Mouse (Mus musculus): ENCODE measurements at regions not wholly inside any gene's neighbourhood (a gene's known extent, or its start where the extent isn't known, plus 50 kb on each side); places are given as distances from the start of the nearest gene placed in this dataset.

GRCm38 (mm10) chr4:22188141-22189006, 169.0 kb upstream of the Fbxl4 start:
- DNase-seq (ENCODE audit: low read depth): peak; percentile 83
- TF ChIP-seq POLR2A (IDR thresholded peaks at IDR 0.05; ENCODE audit: borderline replicate concordance, extremely low read depth, insufficient read depth, insufficient read length, poor library complexity, severe bottlenecking): no peak

DNA sequence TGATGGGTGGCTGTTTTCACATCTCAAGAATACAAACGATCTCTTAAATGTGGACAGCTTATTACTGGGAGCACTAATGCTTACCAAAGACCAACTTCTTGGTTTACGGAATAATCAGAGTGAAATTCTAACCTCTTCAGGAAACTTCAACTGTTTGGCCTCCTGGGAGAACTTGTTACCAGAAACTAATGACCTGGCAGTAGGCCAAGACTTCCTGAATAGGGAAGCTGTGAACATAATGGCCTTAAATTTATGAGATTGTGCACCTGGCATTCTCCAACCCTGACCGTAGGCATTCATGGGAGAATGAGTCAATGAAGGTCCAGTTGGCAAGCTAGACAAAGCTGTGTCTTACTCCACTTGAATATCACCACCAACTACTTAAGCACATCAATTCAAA, 160.8 kb upstream of the Fbxl4 start:
- DNase-seq (ENCODE audit: low read depth): peak; percentile 60
- TF ChIP-seq CTCF (IDR thresholded peaks at IDR 0.05; ENCODE audit: borderline replicate concordance, extremely low read depth, insufficient read depth, insufficient read length) (no peak), POLR2A (IDR thresholded peaks at IDR 0.05; ENCODE audit: borderline replicate concordance, extremely low read depth, insufficient read depth, insufficient read length, poor library complexity, severe bottlenecking) (no peak)

GRCm38 (mm10) chr4:22208531-22208930, 148.8 kb upstream of the Fbxl4 start:
- no peak for TF ChIP-seq POLR2A (IDR thresholded peaks at IDR 0.05; ENCODE audit: borderline replicate concordance, extremely low read depth, insufficient read depth, insufficient read length, poor library complexity, severe bottlenecking)
- TF ChIP-seq CTCF (IDR thresholded peaks at IDR 0.05; ENCODE audit: borderline replicate concordance, extremely low read depth, insufficient read depth, insufficient read length): no peak
- no peak for DNase-seq (ENCODE audit: low read depth)

DNA sequence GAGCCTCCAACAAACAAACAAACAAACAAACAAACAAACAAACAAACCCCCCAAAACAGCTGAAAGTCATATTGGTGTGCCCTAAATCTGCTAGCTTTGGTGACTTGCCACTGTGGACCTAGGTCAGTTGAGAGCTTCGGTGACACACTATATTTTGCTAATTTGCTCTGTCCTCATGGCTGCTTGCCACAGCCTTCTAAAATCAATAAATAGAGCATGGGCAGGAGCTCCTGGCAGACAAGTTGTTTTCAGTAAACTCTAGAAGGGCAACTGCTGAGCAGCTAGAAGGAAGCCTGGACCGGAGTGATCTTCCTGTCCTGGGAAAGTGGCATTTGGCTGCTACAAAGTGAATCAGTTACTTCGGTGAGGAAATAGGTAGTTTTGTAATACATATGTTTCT, 119.7 kb upstream of the Fbxl4 start:
- TF ChIP-seq CTCF (IDR thresholded peaks at IDR 0.05; ENCODE audit: borderline replicate concordance, extremely low read depth, insufficient read depth, insufficient read length): no peak
- no peak for TF ChIP-seq POLR2A (IDR thresholded peaks at IDR 0.05; ENCODE audit: borderline replicate concordance, extremely low read depth, insufficient read depth, insufficient read length, poor library complexity, severe bottlenecking)

DNA sequence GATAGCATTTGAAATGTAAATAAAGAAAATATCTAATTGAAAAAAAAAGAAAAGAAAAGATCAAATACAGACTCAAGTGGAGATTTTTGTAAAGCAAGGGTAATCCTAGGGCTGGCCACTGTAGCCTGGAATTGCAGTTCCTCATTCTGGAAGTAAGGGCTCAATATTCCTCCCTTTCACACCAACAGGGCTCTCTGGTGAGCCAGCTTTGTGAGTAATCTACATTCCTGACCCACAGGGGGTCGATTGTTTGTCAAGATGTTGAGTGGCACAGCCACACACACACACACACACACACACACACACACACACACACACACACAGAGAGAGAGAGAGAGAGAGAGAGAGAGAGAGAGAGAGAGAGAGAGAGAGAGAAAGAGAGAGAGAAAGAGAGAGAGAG, 107.1 kb upstream of the Fbxl4 start:
- peak; percentile 36 for DNase-seq (ENCODE audit: low read depth)

More for the DNA sequence above, 119.7 kb upstream of the Fbxl4 start:
- no peak for DNase-seq (ENCODE audit: low read depth)

- TF ChIP-seq POLR2A (IDR thresholded peaks at IDR 0.05; ENCODE audit: borderline replicate concordance, extremely low read depth, insufficient read depth, insufficient read length, poor library complexity, severe bottlenecking) (no peak), CTCF (IDR thresholded peaks at IDR 0.05; ENCODE audit: borderline replicate concordance, extremely low read depth, insufficient read depth, insufficient read length) (no peak)
- DNase-seq (ENCODE audit: low read depth): peak; percentile 87
Observed at GRCm38 (mm10) chr4:22263903-22264302, 93.4 kb upstream of the Fbxl4 start.

DNA sequence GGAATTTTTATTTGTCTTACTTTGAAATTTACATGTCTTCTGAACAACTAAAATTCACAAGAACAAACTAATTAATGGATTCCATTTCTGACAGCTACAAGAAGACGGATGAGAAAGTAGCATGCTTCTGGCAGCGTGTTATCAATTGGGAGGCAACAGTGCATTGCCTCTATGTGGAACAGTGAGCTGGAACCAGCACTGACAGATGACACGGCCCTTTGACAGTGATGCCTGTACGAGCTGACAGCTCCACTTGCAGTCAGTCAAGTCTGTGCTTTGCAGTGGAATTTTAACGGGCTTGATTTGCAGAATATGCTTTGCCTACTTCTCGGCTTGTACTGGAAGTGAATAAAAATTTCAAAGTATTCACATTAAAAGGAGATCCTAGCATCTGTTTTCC, 88.3 kb upstream of the Fbxl4 start:
- TF ChIP-seq POLR2A (IDR thresholded peaks at IDR 0.05; ENCODE audit: borderline replicate concordance, extremely low read depth, insufficient read depth, insufficient read length, poor library complexity, severe bottlenecking) (no peak), CTCF (IDR thresholded peaks at IDR 0.05; ENCODE audit: borderline replicate concordance, extremely low read depth, insufficient read depth, insufficient read length) (no peak)
- peak; percentile 81 for DNase-seq (ENCODE audit: low read depth)

GRCm38 (mm10) chr4:22274178-22274577, 83.2 kb upstream of the Fbxl4 start:
- TF ChIP-seq POLR2A (IDR thresholded peaks at IDR 0.05; ENCODE audit: borderline replicate concordance, extremely low read depth, insufficient read depth, insufficient read length, poor library complexity, severe bottlenecking): no peak
- TF ChIP-seq CTCF (IDR thresholded peaks at IDR 0.05; ENCODE audit: borderline replicate concordance, extremely low read depth, insufficient read depth, insufficient read length): no peak
- peak; percentile 6 for DNase-seq (ENCODE audit: low read depth)

DNA sequence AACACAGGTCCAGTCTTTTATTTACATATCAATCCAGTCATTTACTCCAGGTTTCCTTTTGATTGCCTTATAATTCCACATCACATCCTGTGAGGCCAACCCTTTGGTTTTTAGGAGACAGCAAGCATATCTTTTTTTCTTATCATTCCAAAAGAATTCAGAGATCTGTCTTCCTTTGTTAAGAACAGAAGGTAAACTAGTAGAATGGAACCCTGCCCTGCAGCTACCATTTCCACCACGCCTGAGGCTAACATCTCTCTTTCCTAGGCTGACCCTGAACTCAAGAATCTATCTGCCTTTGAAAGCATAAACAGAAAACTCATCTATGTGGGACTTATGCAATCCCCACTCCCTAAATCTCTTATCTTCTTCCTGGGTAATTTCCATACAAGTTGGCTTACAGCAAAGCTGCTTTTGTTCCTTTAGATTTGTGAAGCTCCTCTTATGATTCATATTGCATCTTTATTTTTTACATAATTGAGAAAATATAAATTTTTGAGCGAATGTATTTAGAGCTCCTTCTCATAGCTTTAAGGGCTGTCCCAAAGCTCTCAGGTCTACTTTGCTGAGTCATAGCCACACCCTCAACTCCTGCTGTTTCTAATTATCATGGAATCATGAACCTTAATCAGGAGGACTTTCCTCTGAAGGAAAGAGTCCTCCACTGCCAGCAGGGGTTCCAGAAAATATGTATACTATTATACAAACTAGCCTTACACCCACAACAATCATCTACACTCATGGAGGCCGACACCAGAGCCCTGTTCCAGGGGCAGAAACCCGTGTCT, 74.6 kb upstream of the Fbxl4 start:
- DNase-seq (ENCODE audit: low read depth): no peak
- no peak for TF ChIP-seq CTCF (IDR thresholded peaks at IDR 0.05; ENCODE audit: borderline replicate concordance, extremely low read depth, insufficient read depth, insufficient read length)
- no peak for TF ChIP-seq POLR2A (IDR thresholded peaks at IDR 0.05; ENCODE audit: borderline replicate concordance, extremely low read depth, insufficient read depth, insufficient read length, poor library complexity, severe bottlenecking)

DNA sequence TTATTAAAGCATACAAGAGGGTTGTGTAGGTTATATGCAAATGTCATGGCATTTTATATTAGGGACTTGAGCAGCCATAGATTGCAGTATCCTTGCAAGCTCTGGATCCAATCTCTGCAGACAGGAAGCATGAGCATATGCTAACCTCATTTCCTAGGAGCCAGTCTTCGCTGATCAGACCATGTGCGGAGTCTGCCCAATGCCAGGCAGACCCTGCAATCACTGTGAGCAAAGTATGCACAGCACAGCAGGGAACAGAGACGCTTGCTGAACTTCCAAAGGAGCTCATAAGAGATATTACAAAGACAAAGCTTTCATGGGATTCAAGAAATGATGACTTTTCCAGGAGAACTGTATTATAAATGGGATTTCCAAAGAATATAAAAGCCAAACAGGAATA, 65.2 kb upstream of the Fbxl4 start:
- DNase-seq (ENCODE audit: low read depth): peak; percentile 54
- no peak for TF ChIP-seq POLR2A (IDR thresholded peaks at IDR 0.05; ENCODE audit: borderline replicate concordance, extremely low read depth, insufficient read depth, insufficient read length, poor library complexity, severe bottlenecking)
- no peak for TF ChIP-seq CTCF (IDR thresholded peaks at IDR 0.05; ENCODE audit: borderline replicate concordance, extremely low read depth, insufficient read depth, insufficient read length)

DNA sequence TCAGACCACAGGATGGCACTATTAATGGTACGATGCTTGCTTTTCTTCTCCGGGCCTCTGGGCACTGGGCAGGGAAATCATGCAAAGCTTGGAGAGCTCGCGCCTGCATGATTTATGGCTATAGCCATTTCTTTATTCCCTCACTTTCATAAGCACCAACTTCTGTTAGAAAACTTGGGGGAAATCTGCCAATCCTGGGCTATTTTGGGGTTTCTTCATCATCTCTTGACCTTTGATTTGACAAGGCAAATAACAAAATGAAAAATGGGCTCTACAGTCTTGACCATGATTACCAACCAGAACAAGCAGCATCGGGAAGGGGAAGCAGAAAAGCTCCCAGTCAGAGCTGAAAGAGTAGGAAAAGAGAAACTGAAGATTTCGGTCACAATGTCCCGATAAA, 57.1 kb upstream of the Fbxl4 start:
- TF ChIP-seq CTCF (IDR thresholded peaks at IDR 0.05; ENCODE audit: borderline replicate concordance, extremely low read depth, insufficient read depth, insufficient read length): no peak
- no peak for TF ChIP-seq POLR2A (IDR thresholded peaks at IDR 0.05; ENCODE audit: borderline replicate concordance, extremely low read depth, insufficient read depth, insufficient read length, poor library complexity, severe bottlenecking)
- no peak for DNase-seq (ENCODE audit: low read depth)
